Mouse (Mus musculus) adrenal gland, adult 18-20 months (tissue): ENCODE measurements at regions not wholly inside any gene's neighbourhood (a gene's known extent, or its start where the extent isn't known, plus 50 kb on each side); places are given as distances from the start of the nearest gene placed in this dataset.

Experiments
- DNase-seq, 2 experiments: peaks; one replicate each; pipeline ENCODE4 v3.0.0; 2021 to 2022; ENCODE audit warnings: low spot score in 2 of 2

GRCm38 (mm10) chr2:171805376-171805775 lies 237.9 kb downstream of the Cbln4 start:
- DNase-seq = no peak

DNA sequence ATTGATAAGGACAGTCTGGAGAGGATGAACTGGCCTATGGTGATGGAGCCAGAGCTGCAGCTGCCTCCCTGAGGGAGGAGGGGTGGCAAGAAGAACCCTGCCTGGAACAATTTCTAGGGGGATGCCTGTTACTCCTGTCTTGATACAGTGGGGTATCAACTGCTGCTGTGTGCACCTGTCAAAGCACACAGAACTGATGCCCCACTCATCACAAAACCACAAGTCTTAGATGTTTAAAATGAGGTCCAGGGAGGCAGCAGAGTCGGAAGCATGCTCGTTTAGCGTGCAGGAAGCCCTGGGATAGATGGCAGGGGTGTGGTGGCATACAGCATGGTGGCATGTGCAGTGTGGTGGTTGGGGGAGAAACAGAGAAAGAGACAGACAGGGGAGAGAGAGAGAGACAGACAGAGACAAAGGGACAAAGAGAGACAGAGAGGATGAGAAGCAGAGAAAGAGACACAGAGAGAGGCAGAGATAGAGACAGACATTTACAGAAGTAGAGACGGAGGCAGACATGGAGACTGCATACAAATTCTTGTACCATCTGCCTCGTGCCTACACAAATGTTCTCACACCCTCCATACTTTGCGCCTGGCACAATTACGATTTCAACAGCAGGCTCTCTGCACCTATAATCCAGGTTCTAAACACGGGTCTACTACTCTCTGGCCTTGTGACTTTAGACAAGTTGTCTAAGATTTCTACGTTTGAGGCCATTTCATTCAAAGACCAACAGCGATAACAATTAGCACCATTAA lies 242.6 kb downstream of the Cbln4 start:
- no peak for DNase-seq

DNA sequence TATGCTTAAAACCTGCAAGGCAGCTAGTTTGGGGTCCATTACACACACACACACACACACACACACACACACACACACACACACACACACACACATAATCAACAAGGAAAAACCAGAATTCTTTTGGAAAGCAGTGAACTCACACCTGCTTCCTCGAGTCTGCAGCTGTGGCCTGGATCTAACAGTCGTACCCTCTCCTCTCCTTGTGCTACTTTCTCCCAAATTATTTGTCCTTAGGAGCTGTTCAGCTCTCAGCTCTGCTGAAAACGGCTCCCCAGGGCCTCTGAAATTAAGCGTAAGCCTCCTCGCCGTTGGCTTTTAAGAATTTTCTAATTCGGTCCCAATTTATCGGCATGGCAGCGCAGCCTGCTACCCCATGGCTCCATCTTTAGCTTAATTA lies 243.9 kb downstream of the Cbln4 start:
- no peak for DNase-seq

DNA sequence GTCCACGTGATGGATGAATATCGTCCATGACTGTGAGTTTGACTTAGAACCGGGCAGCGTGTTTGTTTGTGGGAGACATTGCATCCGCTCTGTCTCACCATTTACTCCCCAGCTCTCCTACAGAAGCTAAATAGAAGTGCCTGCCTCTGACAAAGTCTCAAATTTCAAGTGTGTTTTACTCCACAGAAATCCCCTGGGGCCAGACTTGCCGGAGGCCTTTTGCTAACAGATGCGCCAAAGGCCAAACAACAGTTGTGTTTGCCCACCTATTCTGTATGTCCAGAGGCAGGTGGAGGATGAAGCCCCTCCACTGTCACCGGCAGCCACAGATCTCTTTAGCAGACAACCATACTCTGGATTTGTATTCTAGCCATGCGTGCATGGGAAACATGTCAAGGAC lies 252.6 kb downstream of the Cbln4 start:
- no peak for DNase-seq

- no peak for DNase-seq
These were observed 276.9 kb downstream of the Cbln4 start for GRCm38 (mm10) chr2:171766193-171766930.

GRCm38 (mm10) chr2:171765071-171765470 lies 278.2 kb downstream of the Cbln4 start:
- DNase-seq = no peak

GRCm38 (mm10) chr2:171753502-171753901 lies 289.8 kb downstream of the Cbln4 start:
- DNase-seq = no peak

DNA sequence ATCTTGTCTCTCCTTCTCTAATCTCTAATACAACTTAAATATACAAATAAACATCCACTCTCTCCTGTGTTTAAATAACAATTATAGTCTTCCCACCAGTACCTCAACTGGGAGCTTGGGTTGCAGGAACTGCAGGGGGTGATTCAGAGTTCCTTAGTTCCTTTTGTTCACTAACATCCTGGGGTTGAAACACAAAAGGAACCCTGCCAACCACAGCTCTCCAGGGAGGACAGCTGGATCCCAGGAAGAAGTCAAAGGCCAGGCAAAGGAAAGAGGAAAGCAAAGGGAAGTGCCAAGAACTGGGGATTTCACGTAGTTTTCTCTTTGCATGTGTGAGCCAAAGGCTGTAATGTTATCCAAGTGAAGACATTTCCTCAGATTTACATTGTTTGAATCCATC lies 296.1 kb downstream of the Cbln4 start:
- no peak for DNase-seq

DNA sequence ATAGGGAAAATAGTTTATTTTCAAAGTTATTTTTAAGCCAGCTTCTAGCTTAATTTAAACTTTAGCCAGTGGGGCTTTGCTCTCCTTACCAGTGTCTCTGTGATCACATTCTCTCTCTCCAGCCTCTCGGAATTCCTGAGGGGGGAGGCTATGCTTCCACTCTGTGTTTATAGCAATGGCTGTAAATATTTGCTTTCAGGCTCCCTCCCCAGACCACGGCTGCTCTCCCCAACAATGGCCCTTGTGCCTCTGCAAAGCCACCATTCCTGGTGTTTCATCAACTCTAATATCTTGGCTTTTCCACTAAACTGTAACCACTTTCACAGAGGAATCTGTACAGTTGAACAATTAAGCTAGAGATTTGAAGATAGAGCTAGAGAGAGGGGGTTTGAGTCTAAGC lies 300.2 kb downstream of the Cbln4 start:
- no peak for DNase-seq

GRCm38 (mm10) chr2:171742706-171743105 lies 300.6 kb downstream of the Cbln4 start:
- no peak for DNase-seq

DNA sequence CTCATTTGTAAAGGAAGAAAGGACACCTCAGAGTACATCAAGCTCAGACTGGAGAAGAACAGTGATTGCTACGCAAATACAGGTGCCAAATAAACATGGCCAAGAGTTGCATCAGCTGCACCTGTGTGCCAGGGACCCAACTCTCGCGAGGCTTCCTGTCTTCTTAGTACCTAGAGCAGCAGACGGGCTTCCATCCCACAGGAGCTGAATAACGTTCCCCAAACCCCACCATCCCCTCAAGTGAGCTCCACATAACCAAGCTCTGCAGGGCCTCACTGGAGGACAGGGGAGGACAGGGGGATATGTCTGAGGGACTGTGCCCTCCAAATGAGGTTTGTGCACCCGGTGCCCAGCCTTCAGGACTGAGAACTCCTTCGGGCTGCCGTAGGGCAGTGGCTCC lies 305.5 kb downstream of the Cbln4 start:
- no peak for DNase-seq

DNA sequence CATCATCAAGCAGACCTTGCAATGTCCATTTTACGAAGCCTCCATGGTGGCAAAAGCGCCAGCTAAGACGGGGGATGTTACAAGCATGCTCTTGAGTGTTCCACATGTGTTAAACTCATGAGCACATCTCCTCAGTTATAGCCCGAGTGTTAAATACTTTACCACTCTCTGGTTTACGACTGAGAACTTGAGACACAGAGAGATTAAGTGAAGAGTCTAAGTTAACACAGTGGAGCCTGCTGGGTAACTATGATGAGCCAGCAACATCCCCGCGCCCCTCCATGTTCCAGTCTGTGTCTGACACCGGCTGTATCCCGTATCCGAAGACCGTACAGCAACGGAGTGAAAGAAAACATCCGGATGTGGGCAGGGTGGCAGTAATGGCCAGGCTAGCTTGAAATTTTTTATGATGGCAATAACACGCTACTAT lies 308.2 kb downstream of the Cbln4 start:
- DNase-seq = no peak

DNA sequence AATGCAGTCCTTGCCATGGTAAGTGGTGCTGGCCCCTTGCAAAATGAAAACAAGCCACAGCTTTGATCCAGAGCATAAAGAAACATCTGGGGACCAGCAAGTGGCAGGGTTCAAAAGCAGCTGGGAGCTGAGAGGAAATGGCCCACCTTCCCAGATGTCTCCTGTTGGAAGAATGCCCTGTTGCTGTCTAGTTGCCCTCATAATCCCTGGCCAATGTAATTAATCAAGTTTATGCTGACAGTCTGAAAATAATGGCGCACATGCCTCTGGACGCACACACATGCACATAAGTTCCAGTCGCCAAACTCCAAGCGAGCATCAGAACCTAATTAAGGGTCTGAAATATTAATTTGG lies 308.7 kb downstream of the Cbln4 start:
- DNase-seq = no peak

DNA sequence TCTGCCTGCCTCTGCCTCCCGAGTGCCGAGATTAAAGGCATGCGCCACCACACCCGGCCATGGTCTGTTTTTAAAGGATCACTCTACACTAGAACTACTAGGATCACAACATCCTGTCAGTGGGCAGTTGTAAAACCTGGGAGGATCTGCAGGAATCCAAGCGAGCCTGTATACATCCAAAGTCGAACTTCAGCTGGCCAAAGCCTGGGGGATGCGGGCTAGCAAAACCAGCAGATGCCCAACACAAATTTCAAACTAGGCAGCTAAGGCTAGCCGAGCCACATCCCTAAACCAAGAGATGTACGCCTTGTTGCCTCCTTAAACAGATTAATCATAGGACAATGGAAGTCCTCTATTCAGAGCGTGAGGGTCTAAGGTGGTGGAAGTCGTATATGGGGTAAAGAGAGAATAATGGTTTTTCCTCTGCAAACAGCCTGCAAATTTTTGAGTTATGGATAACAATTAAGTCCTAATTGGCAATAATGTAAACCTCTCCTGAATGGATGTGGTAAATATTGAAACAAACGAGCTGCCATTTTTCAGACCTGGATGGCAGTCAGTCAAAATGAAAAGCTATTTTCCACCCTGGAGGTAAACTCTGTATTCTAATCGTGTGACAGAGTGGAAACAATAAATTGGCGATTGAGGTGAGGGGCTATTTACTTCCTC lies 309.2 kb downstream of the Cbln4 start:
- no peak for DNase-seq

GRCm38 (mm10) chr2:171719269-171719668 lies 324.0 kb downstream of the Cbln4 start:
- DNase-seq = no peak

GRCm38 (mm10) chr2:171718855-171719254 lies 324.4 kb downstream of the Cbln4 start:
- DNase-seq = no peak

GRCm38 (mm10) chr2:171712816-171713570 lies 330.3 kb downstream of the Cbln4 start:
- DNase-seq = no peak

DNA sequence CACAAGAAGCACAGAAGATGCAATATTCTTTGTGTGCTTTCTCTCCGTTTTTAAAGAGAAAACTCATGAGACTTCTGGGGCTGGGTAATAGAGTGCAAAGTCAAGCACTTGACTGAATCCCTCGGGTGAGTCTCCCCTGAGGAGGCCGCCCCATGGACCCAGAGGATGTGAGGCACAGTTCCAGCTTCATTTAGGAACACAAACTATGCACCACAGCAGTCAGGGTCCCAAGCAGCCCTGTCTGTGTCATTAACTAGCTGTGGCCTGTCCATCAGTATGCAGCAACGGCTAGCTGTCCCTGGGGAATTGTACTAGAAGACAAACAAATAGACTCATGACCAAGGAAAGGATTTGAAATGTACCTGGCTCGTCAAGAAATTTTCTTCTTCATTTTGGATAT lies 349.7 kb downstream of the Cbln4 start:
- DNase-seq = no peak

DNA sequence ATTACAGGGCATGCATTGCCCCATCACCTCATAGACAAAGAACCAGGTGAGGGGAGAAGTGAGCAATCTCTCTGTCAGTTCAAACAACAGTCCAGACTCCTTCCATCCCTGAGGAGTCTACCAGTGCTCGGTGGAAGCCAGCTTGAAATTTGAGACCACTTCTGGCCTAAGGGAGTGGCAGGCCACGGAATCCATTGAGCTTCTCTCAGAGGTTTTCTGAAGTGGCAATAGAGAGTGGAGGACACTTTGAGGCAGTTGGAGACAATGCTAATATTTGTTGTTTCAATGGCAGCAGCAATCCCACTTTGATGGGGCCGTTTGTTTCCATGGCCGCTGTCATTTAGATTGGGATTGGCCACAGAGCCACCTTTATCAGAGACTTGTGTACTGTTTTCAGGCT lies 352.5 kb downstream of the Cbln4 start:
- no peak for DNase-seq

DNA sequence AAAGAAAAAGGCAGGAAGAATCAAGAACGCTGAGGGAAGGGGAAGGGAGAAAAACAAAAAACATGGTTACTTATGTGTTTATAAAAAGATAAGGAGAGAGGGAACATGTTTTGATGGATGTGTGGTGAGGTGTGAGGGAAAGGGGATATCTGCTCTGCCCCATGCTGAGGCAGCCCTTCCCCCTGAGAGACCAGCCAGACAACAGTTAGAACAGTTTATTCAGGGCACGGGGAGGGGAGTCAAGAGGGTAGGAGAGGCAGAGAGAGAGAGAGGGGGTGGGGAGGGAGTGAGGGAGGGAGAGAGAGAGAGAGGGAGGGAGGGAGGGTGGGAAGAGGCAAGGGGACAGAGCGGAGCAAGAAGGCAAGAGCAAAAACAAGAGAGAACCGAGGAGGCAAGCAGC lies 354.2 kb downstream of the Cbln4 start:
- no peak for DNase-seq

- no peak for DNase-seq
These were observed 365.3 kb downstream of the Cbln4 start for GRCm38 (mm10) chr2:171677998-171678397.

DNA sequence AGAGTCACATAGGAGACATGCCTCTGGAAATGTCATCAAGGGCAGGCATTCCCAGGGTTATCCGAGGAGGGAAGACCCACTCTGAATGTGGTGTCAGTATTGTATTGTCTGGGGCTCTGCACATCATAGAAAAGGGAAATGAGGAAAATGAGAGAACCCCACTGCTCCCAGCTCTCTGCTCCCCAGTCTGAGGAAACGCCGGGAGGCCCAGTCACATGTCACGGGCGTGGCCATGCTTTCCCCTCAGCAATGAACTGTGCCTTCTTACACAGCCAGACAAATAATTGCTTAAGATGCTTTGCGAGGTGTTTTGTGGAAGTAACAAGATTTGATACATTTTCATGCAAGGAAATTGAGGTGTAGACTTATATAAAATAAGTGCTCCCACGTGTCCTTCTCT lies 366.1 kb downstream of the Cbln4 start:
- DNase-seq = no peak
